Mouse (Mus musculus): ENCODE data around the gene Vipr2. TPM values are rescaled to one million over a fixed set of nuclear protein-coding genes. Genes with fewer than 3 reads are reported as not detected.

The Vipr2 gene
- polyA plus RNA-seq (2012; fragmentation: generic; extraction: Trizol), result 0.31 TPM

DNA sequence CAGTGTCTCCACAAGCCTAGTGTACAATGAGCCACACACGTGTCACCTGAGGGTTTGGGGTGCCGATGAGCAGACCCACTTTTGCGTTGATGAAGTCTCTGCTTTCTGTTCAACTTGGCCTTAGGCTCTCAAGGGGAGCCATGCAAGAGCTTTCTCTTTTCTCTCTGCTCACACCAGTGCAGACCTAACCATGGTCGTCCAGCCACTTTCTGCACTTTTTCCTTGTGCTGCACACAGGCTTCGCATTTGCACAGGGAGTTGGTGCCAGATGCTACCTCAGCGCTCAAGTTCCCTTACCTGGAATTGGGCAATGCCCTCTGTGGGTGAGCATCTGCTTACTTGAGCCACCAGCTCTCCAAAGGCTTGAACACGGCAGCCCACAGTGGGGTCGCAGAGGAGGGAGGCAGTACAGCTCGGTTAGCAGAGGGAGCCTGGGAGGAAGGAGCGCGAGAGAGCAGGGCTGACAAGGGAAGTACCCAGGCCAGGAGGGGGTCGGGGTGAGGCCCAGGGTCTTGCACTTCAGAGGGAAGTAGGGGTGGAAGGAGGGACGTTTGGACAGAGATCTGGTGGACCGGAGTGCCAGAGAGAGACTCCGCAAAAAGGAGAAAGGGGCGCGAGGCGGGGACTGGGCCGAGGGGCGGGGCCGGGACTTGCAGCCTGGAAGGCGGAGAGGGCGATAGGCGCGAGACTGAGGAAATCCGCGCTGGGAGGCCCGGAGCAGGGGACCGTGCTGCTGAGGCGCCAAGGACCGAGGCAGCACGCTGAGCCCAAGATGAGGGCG, at the start of gene Vipr2:
Gene Vipr2 (plus strand): TSS at position 653 of the 781 bp plus-strand sequence.
- Histone ChIP-seq H3K27me3 (ENCODE audit: control insufficient read depth, insufficient read depth, insufficient read length) (peaks cover 35% of the 10 kb centered on the region), H3K79me2 (ENCODE audit: control insufficient read depth, insufficient read depth) (no peaks in the 10 kb centered on the region), H3K4me2 (ENCODE audit: low read depth) (peak within 1 kb of the TSS; percentile 47), H3K36me3 (ENCODE audit: control insufficient read depth, insufficient read depth) (no peaks in the 10 kb centered on the region), H3K4me3 (no peak within 1 kb of the TSS), H3ac (ENCODE audit: control insufficient read depth, insufficient read length) (no peak within 1 kb of the TSS)
- TF ChIP-seq USF1 (IDR thresholded peaks at IDR 0.05; ENCODE audit: low read depth) (no peak), POLR2AphosphoS2 (IDR thresholded peaks at IDR 0.05; ENCODE audit: insufficient read length, low read depth) (no peak), MYOG (IDR thresholded peaks at IDR 0.05; ENCODE audit: control insufficient read depth in 1 of 3, insufficient read depth in 1 of 3, insufficient read length in 2 of 3, low read depth in 2 of 3) (no peak), REST (IDR thresholded peaks at IDR 0.05; ENCODE audit: insufficient read depth, insufficient read length) (no peak), E2F4 (IDR thresholded peaks at IDR 0.05; ENCODE audit: insufficient read depth) (no peak), MAX (IDR thresholded peaks at IDR 0.05; ENCODE audit: low read depth) (no peak), MYOD1 (IDR thresholded peaks at IDR 0.05; ENCODE audit: control insufficient read depth in 1 of 3, insufficient read length in 2 of 3, low read depth in 2 of 3) (no peak), SRF (IDR thresholded peaks at IDR 0.05; ENCODE audit: control insufficient read depth, insufficient read length, low read depth) (no peak), CEBPB (IDR thresholded peaks at IDR 0.05; ENCODE audit: insufficient read depth, poor library complexity, severe bottlenecking) (no peak), TCF12 (IDR thresholded peaks at IDR 0.05; ENCODE audit: insufficient read depth, poor library complexity, severe bottlenecking) (no peak), TCF3 (IDR thresholded peaks at IDR 0.05; ENCODE audit: insufficient read length, low read depth) (no peak)

- TF ChIP-seq TCF3 (IDR thresholded peaks at IDR 0.05; ENCODE audit: insufficient read length, low read depth) (no peak), E2F4 (IDR thresholded peaks at IDR 0.05; ENCODE audit: insufficient read depth) (no peak), SRF (IDR thresholded peaks at IDR 0.05; ENCODE audit: control insufficient read depth, insufficient read length, low read depth) (no peak), CEBPB (IDR thresholded peaks at IDR 0.05; ENCODE audit: insufficient read depth, poor library complexity, severe bottlenecking) (no peak), MYOD1 (IDR thresholded peaks at IDR 0.05; ENCODE audit: control insufficient read depth in 1 of 3, insufficient read length in 2 of 3, low read depth in 2 of 3) (no peak), TCF12 (IDR thresholded peaks at IDR 0.05; ENCODE audit: insufficient read depth, poor library complexity, severe bottlenecking) (no peak), MYOG (IDR thresholded peaks at IDR 0.05; ENCODE audit: control insufficient read depth in 1 of 3, insufficient read depth in 1 of 3, insufficient read length in 2 of 3, low read depth in 2 of 3) (no peak)
- H3K36me3 ChIP-seq (ENCODE audit: control insufficient read depth, insufficient read depth), result no peaks in the 10 kb centered on the region
- H3K27me3 ChIP-seq (ENCODE audit: control insufficient read depth, insufficient read depth, insufficient read length), result peaks cover 10% of the 10 kb centered on the region
- H3K79me2 ChIP-seq (ENCODE audit: control insufficient read depth, insufficient read depth), result no peaks in the 10 kb centered on the region
- no peak overlapping the region for H3K4me2 ChIP-seq (ENCODE audit: low read depth)
- no peak overlapping the region for H3ac ChIP-seq (ENCODE audit: control insufficient read depth, insufficient read length)
- H3K4me3 ChIP-seq, result no peak overlapping the region
Observed at GRCm38 (mm10) chr12:116028095-116028494, 49.4 kb upstream of the Vipr2 start.

- Histone ChIP-seq H3K79me2 (ENCODE audit: control insufficient read depth, insufficient read depth) (no peaks in the 10 kb centered on the region), H3K4me2 (ENCODE audit: low read depth) (no peak overlapping the region), H3K36me3 (ENCODE audit: control insufficient read depth, insufficient read depth) (no peaks in the 10 kb centered on the region), H3K27me3 (ENCODE audit: control insufficient read depth, insufficient read depth, insufficient read length) (peaks cover 10% of the 10 kb centered on the region), H3K4me3 (no peak overlapping the region), H3ac (ENCODE audit: control insufficient read depth, insufficient read length) (no peak overlapping the region)
- TF ChIP-seq TCF3 (IDR thresholded peaks at IDR 0.05; ENCODE audit: insufficient read length, low read depth) (no peak), MYOG (IDR thresholded peaks at IDR 0.05; ENCODE audit: control insufficient read depth in 1 of 3, insufficient read depth in 1 of 3, insufficient read length in 2 of 3, low read depth in 2 of 3) (no peak), USF1 (IDR thresholded peaks at IDR 0.05; ENCODE audit: low read depth) (no peak), MYOD1 (IDR thresholded peaks at IDR 0.05; ENCODE audit: control insufficient read depth in 1 of 3, insufficient read length in 2 of 3, low read depth in 2 of 3) (no peak), TCF12 (IDR thresholded peaks at IDR 0.05; ENCODE audit: insufficient read depth, poor library complexity, severe bottlenecking) (no peak), CEBPB (IDR thresholded peaks at IDR 0.05; ENCODE audit: insufficient read depth, poor library complexity, severe bottlenecking) (no peak), E2F4 (IDR thresholded peaks at IDR 0.05; ENCODE audit: insufficient read depth) (no peak), MAX (IDR thresholded peaks at IDR 0.05; ENCODE audit: low read depth) (no peak), POLR2AphosphoS2 (IDR thresholded peaks at IDR 0.05; ENCODE audit: insufficient read length, low read depth) (no peak), SRF (IDR thresholded peaks at IDR 0.05; ENCODE audit: control insufficient read depth, insufficient read length, low read depth) (no peak), REST (IDR thresholded peaks at IDR 0.05; ENCODE audit: insufficient read depth, insufficient read length) (no peak), POLR2A (IDR thresholded peaks at IDR 0.05; ENCODE audit: insufficient read length, low read depth) (no peak)
Observed at GRCm38 (mm10) chr12:116035346-116035745, 42.2 kb upstream of the Vipr2 start.

GRCm38 (mm10) chr12:116044785-116045184, 32.7 kb upstream of the Vipr2 start:
- H3K4me3 ChIP-seq, result no peak overlapping the region

More at GRCm38 (mm10) chr12:116044785-116045184, 32.7 kb upstream of the Vipr2 start:
- H3K27me3 ChIP-seq (ENCODE audit: control insufficient read depth, insufficient read depth, insufficient read length), result no peaks in the 10 kb centered on the region
- H3K79me2 ChIP-seq (ENCODE audit: control insufficient read depth, insufficient read depth), result peaks cover 18% of the 10 kb centered on the region
- H3ac ChIP-seq (ENCODE audit: control insufficient read depth, insufficient read length), result no peak overlapping the region
- H3K36me3 ChIP-seq (ENCODE audit: control insufficient read depth, insufficient read depth), result no peaks in the 10 kb centered on the region
- no peak overlapping the region for H3K4me2 ChIP-seq (ENCODE audit: low read depth)
- no peak for TF ChIP-seq REST (IDR thresholded peaks at IDR 0.05; ENCODE audit: insufficient read depth, insufficient read length)
- no peak for TF ChIP-seq POLR2AphosphoS2 (IDR thresholded peaks at IDR 0.05; ENCODE audit: insufficient read length, low read depth)
- TF ChIP-seq MYOG (IDR thresholded peaks at IDR 0.05; ENCODE audit: control insufficient read depth in 1 of 3, insufficient read depth in 1 of 3, insufficient read length in 2 of 3, low read depth in 2 of 3), result no peak
- TF ChIP-seq POLR2A (IDR thresholded peaks at IDR 0.05; ENCODE audit: insufficient read length, low read depth), result no peak
- no peak for TF ChIP-seq MYOD1 (IDR thresholded peaks at IDR 0.05; ENCODE audit: control insufficient read depth in 1 of 3, insufficient read length in 2 of 3, low read depth in 2 of 3)
- TF ChIP-seq TCF3 (IDR thresholded peaks at IDR 0.05; ENCODE audit: insufficient read length, low read depth), result no peak
- TF ChIP-seq MAX (IDR thresholded peaks at IDR 0.05; ENCODE audit: low read depth), result no peak
- TF ChIP-seq USF1 (IDR thresholded peaks at IDR 0.05; ENCODE audit: low read depth), result no peak
- TF ChIP-seq E2F4 (IDR thresholded peaks at IDR 0.05; ENCODE audit: insufficient read depth), result no peak
- TF ChIP-seq TCF12 (IDR thresholded peaks at IDR 0.05; ENCODE audit: insufficient read depth, poor library complexity, severe bottlenecking), result no peak
- no peak for TF ChIP-seq SRF (IDR thresholded peaks at IDR 0.05; ENCODE audit: control insufficient read depth, insufficient read length, low read depth)
- TF ChIP-seq CEBPB (IDR thresholded peaks at IDR 0.05; ENCODE audit: insufficient read depth, poor library complexity, severe bottlenecking), result no peak

Data from myocyte (in vitro differentiated cells).